Mouse (Mus musculus): Measurements from ENCODE around the gene Trp53bp1. TPM values are rescaled to one million over a fixed set of nuclear protein-coding genes. Genes with fewer than 3 reads are reported as not detected.
A peak's percentile ranks its signal among the peaks of the same experiment; 100 is the strongest.

The Trp53bp1 gene
- polyA plus RNA-seq, 1 experiment from 2014 or later, result 36.0 TPM

- Histone ChIP-seq H3K9ac (ENCODE audit: low read depth, low read length) (no peak overlapping the region), H3K4me1 (replicated peaks; ENCODE audit: control insufficient read depth, insufficient read depth, low read length) (no peaks in the 10 kb centered on the region), H3K4me2 (no peak overlapping the region), H3K27me3 (replicated peaks; ENCODE audit: control insufficient read depth, insufficient read depth, low read length) (no peaks in the 10 kb centered on the region), H3K27ac (ENCODE audit: low read depth, low read length) (no peak overlapping the region), H3K36me3 (ENCODE audit: control insufficient read depth, insufficient read depth, low read length) (peaks cover 28% of the 10 kb centered on the region), H3K9me3 (ENCODE audit: control insufficient read depth, low read length) (no peaks in the 10 kb centered on the region), H3K4me3 (ENCODE audit: low read depth, low read length) (no peak overlapping the region)
- no peak for DNase-seq (ENCODE audit: low spot score)
- no peak for ATAC-seq (replicated peaks; ENCODE audit: low FRiP score)
- 89% methylated on average over 5 of the region's 5 CpGs for WGBS
Observed at GRCm38 (mm10) chr2:121183431-121183830, 87.8 kb downstream of the Trp53bp1 start.

DNA sequence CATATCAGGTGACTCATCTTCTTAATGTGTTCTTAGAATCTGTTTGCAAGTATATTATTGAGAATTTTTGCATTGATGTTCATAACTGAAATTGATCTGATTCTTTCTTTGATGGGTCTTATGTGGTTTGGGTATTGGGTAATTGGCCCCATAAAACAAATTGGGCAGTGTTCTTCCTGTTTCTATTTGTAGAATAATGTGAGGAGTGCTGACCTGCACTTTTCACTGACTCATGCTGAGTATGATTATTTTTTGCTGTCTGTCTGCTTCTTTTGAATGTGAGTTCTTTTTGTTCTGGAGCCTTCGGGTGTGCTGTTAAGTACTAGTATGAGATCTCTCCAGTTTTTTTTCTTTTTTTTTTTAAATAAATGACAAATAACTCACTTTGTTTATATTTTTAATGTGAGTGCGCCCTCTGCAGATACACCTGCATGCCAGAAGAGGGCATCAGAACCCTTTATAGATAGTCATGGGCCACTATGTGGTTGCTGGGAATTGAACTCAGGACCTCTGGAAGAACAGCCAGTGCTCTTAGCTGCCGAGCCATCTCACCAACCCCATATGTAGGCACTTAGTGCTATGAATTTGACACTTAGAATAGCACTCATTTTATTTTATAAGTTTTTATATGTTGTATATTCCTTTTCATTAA lies 92.3 kb downstream of the Trp53bp1 start:
- Histone ChIP-seq H3K9me3 (ENCODE audit: control insufficient read depth, low read length) (no peaks in the 10 kb centered on the region), H3K9ac (ENCODE audit: low read depth, low read length) (no peak overlapping the region), H3K27me3 (replicated peaks; ENCODE audit: control insufficient read depth, insufficient read depth, low read length) (no peaks in the 10 kb centered on the region), H3K27ac (ENCODE audit: low read depth, low read length) (no peak overlapping the region), H3K4me3 (ENCODE audit: low read depth, low read length) (no peak overlapping the region), H3K36me3 (ENCODE audit: control insufficient read depth, insufficient read depth, low read length) (peaks cover 31% of the 10 kb centered on the region), H3K4me2 (no peak overlapping the region), H3K4me1 (replicated peaks; ENCODE audit: control insufficient read depth, insufficient read depth, low read length) (no peaks in the 10 kb centered on the region)
- DNase-seq (ENCODE audit: low spot score), result no peak
- no peak for ATAC-seq (replicated peaks; ENCODE audit: low FRiP score)
- 85% methylated on average over 3 of the region's 3 CpGs for WGBS

DNA sequence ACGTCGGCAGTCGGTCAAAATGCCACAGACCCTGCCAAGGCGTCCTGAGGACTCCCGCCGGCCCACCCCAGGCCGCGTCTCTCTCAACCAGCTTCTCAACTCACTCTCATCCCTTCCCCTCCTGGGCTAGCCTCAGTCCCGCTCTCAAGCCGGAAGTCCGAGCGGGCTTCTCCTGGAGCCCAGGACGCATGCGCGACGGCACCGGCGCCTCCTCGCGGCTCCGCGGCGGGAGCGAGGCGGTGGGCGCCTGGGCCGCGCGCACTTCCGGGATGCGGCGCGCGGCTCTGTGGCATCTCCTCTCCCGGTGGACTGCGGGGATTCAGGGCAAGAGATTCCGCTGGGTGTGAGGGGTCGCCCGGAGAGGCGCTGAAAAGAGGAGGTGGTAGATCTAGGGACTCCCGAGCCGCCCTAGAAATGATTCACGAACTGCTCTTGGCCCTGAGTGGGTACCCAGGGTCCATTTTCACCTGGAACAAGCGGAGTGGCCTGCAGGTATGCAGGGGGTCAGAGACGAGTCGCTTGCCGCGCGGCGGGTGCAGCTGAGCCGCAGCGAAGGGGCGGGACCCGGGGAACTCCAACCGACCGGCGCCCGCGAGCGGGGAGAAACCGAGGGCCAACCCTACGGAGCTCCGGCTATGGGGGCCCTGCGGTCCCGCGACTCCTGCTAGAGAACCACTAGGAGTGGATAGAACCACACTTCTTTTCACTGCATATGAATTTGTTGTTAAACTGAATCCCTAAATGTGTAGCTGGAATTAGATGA lies 100.0 kb downstream of the Trp53bp1 start, which contains the start of gene Zscan29:
Zscan29 (minus strand) TSS at position 146 of the 763 bp plus-strand sequence.
- Histone ChIP-seq H3K4me2 (peak within 1 kb of the TSS; percentile 99), H3K36me3 (ENCODE audit: control insufficient read depth, insufficient read depth, low read length) (peaks cover 11% of the 10 kb centered on the region; the same call in 1 of the 2 replicates), H3K9ac (ENCODE audit: low read depth, low read length) (peak within 1 kb of the TSS; percentile 83), H3K4me1 (replicated peaks; ENCODE audit: control insufficient read depth, insufficient read depth, low read length) (peaks cover 20% of the 10 kb centered on the region), H3K27me3 (replicated peaks; ENCODE audit: control insufficient read depth, insufficient read depth, low read length) (no peaks in the 10 kb centered on the region), H3K4me3 (ENCODE audit: low read depth, low read length) (peak within 1 kb of the TSS; percentile 86), H3K27ac (ENCODE audit: low read depth, low read length) (peak within 1 kb of the TSS; percentile 84), H3K9me3 (ENCODE audit: control insufficient read depth, low read length) (no peaks in the 10 kb centered on the region)
- ATAC-seq (replicated peaks; ENCODE audit: low FRiP score), result peak; percentile 95
- under 1% methylated on average over 66 of the region's 66 CpGs for WGBS
- DNase-seq (ENCODE audit: low spot score), result peak; percentile 86

DNA sequence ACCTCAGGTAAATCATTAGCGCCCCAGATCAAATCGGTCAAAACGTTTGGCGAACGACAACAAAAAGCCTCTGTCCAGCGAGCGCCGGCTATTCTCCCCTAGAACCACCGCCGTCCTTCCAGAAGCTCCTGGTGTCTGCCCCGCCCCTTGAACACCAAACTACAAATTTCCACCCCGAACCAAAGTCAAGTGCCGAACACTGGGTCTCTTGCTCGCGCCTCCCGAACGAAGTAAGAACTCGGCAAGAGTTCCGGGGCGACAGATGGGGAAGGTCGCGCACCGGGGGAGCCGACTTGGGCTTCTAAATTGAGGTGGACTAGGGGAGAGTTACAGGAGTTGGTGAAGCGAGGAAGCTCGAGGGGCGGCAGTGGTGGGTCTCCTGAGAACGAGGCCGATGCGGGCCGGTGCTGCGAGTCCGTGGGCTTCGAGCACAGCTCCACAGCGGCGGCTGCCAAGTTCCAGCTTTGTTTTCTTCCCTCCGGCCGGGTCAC lies 100.7 kb downstream of the Trp53bp1 start, which contains the start of gene Tubgcp4:
Tubgcp4 (plus strand) TSS at position 174 of the 491 bp plus-strand sequence.
- WGBS, result 1% methylated on average over 36 of the region's 38 CpGs
- Histone ChIP-seq H3K36me3 (ENCODE audit: control insufficient read depth, insufficient read depth, low read length) (peaks cover 9% of the 10 kb centered on the region; the same call in 1 of the 2 replicates), H3K9ac (ENCODE audit: low read depth, low read length) (peak within 1 kb of the TSS; percentile 83), H3K4me3 (ENCODE audit: low read depth, low read length) (peak within 1 kb of the TSS; percentile 86), H3K4me1 (replicated peaks; ENCODE audit: control insufficient read depth, insufficient read depth, low read length) (peaks cover 20% of the 10 kb centered on the region), H3K9me3 (ENCODE audit: control insufficient read depth, low read length) (no peaks in the 10 kb centered on the region), H3K27me3 (replicated peaks; ENCODE audit: control insufficient read depth, insufficient read depth, low read length) (no peaks in the 10 kb centered on the region), H3K4me2 (peak within 1 kb of the TSS; percentile 99), H3K27ac (ENCODE audit: low read depth, low read length) (peak within 1 kb of the TSS; percentile 84)
- DNase-seq (ENCODE audit: low spot score) (peak; percentile 78), ATAC-seq (replicated peaks; ENCODE audit: low FRiP score) (peak; percentile 38; the same call in 1 of the 2 replicates)

GRCm38 (mm10) chr2:121169902-121170301 lies 101.3 kb downstream of the Trp53bp1 start:
- no peak for ATAC-seq (replicated peaks; ENCODE audit: low FRiP score)
- WGBS, result 8% methylated on average over 9 of the region's 9 CpGs

GRCm38 (mm10) chr2:121169173-121169572 lies 102.0 kb downstream of the Trp53bp1 start:
- peak overlapping the region; percentile 83 for H3K9ac ChIP-seq (ENCODE audit: low read depth, low read length)
- peak overlapping the region; percentile 86 for H3K4me3 ChIP-seq (ENCODE audit: low read depth, low read length)
- H3K36me3 ChIP-seq (ENCODE audit: control insufficient read depth, insufficient read depth, low read length), result peaks cover 4% of the 10 kb centered on the region; the same call in 1 of the 2 replicates
- no peaks in the 10 kb centered on the region for H3K9me3 ChIP-seq (ENCODE audit: control insufficient read depth, low read length)
- peaks cover 20% of the 10 kb centered on the region for H3K4me1 ChIP-seq (replicated peaks; ENCODE audit: control insufficient read depth, insufficient read depth, low read length)
- ATAC-seq (replicated peaks; ENCODE audit: low FRiP score) (no peak), DNase-seq (ENCODE audit: low spot score) (no peak)
- no peak overlapping the region for H3K27ac ChIP-seq (ENCODE audit: low read depth, low read length)
- 53% methylated on average over 4 of the region's 4 CpGs for WGBS
- no peaks in the 10 kb centered on the region for H3K27me3 ChIP-seq (replicated peaks; ENCODE audit: control insufficient read depth, insufficient read depth, low read length)
- H3K4me2 ChIP-seq, result peak overlapping the region; percentile 99

More at GRCm38 (mm10) chr2:121169902-121170301, 101.3 kb downstream of the Trp53bp1 start:
- Histone ChIP-seq H3K4me1 (replicated peaks; ENCODE audit: control insufficient read depth, insufficient read depth, low read length) (peaks cover 20% of the 10 kb centered on the region), H3K9me3 (ENCODE audit: control insufficient read depth, low read length) (no peaks in the 10 kb centered on the region), H3K27ac (ENCODE audit: low read depth, low read length) (0 out of 2 replicates have a peak overlapping the region, but pooled peaks have one; percentile 84), H3K4me3 (ENCODE audit: low read depth, low read length) (peak overlapping the region; percentile 86), H3K36me3 (ENCODE audit: control insufficient read depth, insufficient read depth, low read length) (peaks cover 9% of the 10 kb centered on the region; the same call in 1 of the 2 replicates), H3K27me3 (replicated peaks; ENCODE audit: control insufficient read depth, insufficient read depth, low read length) (no peaks in the 10 kb centered on the region), H3K9ac (ENCODE audit: low read depth, low read length) (peak overlapping the region; percentile 83), H3K4me2 (peak overlapping the region; percentile 99)
- DNase-seq (ENCODE audit: low spot score), result no peak

DNA sequence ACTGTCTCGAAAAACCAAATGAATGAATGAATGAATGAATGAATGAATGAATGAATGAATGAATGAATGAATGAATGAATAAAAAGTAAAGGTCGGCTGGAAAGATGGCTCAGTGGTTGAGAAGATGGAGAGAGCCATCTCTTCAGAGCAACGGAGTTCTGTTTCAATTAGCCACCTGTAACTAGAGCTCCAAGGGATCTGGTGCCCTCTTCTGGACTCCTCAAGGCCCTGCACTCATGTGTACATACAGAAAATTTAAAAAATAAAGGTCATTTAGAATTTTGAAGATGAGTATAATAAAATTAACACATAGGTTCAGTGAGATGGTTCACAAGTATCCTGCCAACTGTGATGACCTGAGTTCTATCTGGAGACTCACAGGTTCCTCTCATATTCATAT lies 118.1 kb downstream of the Trp53bp1 start:
- no peak overlapping the region for H3K4me3 ChIP-seq (ENCODE audit: low read depth, low read length)
- no peak overlapping the region for H3K9ac ChIP-seq (ENCODE audit: low read depth, low read length)
- no peak for ATAC-seq (replicated peaks; ENCODE audit: low FRiP score)
- no peaks in the 10 kb centered on the region for H3K9me3 ChIP-seq (ENCODE audit: control insufficient read depth, low read length)
- H3K27me3 ChIP-seq (replicated peaks; ENCODE audit: control insufficient read depth, insufficient read depth, low read length), result no peaks in the 10 kb centered on the region
- no peak overlapping the region for H3K27ac ChIP-seq (ENCODE audit: low read depth, low read length)
- DNase-seq (ENCODE audit: low spot score), result no peak
- H3K4me2 ChIP-seq, result no peak overlapping the region
- WGBS, result 74% methylated on average over 3 of the region's 3 CpGs
- no peaks in the 10 kb centered on the region for H3K4me1 ChIP-seq (replicated peaks; ENCODE audit: control insufficient read depth, insufficient read depth, low read length)
- peaks cover 6% of the 10 kb centered on the region; the same call in 1 of the 2 replicates for H3K36me3 ChIP-seq (ENCODE audit: control insufficient read depth, insufficient read depth, low read length)

GRCm38 (mm10) chr2:121149679-121150078 lies 121.5 kb downstream of the Trp53bp1 start:
- no peaks in the 10 kb centered on the region for H3K27me3 ChIP-seq (replicated peaks; ENCODE audit: control insufficient read depth, insufficient read depth, low read length)
- WGBS, result 69% methylated on average over 5 of the region's 5 CpGs
- DNase-seq (ENCODE audit: low spot score) (no peak), ATAC-seq (replicated peaks; ENCODE audit: low FRiP score) (no peak)
- H3K27ac ChIP-seq (ENCODE audit: low read depth, low read length), result no peak overlapping the region
- peaks cover 6% of the 10 kb centered on the region; the same call in 1 of the 2 replicates for H3K36me3 ChIP-seq (ENCODE audit: control insufficient read depth, insufficient read depth, low read length)
- H3K4me1 ChIP-seq (replicated peaks; ENCODE audit: control insufficient read depth, insufficient read depth, low read length), result no peaks in the 10 kb centered on the region
- no peaks in the 10 kb centered on the region for H3K9me3 ChIP-seq (ENCODE audit: control insufficient read depth, low read length)
- no peak overlapping the region for H3K4me2 ChIP-seq
- no peak overlapping the region for H3K9ac ChIP-seq (ENCODE audit: low read depth, low read length)
- no peak overlapping the region for H3K4me3 ChIP-seq (ENCODE audit: low read depth, low read length)

Data from liver, embryonic 11.5 days (tissue).